Mouse (Mus musculus) kidney, adult 18-20 months (tissue): ENCODE data around the gene Mif4gd.
A peak's percentile ranks its signal among the peaks of the same experiment; 100 is the strongest.

Experiments
- DNase-seq: peaks from one replicate; pipeline ENCODE4 v3.0.0; 2021

The Mif4gd gene

GRCm38 (mm10) chr11:115564064-115564809 is 48.5 kb downstream of the Mif4gd start, which contains the start of gene Nup85:
Gene Nup85 (plus strand): TSS chr11:115564434.
- peak; percentile 97 for DNase-seq

- no peak for DNase-seq
Observed at GRCm38 (mm10) chr11:115563406-115563805, 49.4 kb downstream of the Mif4gd start.
